Mouse (Mus musculus): ENCODE results near the gene Pptc7. TPM values are rescaled to one million over a fixed set of nuclear protein-coding genes. Genes with fewer than 3 reads are reported as not detected.

Pptc7 gene
- total and polyA plus RNA-seq, 2 experiments from 2014 or later = 6.7 to 19.3 TPM

GRCm38 (mm10) chr5:122288147-122288811, 4.1 kb downstream of the Pptc7 start:
- ATAC-seq (ENCODE audit: low FRiP score) (no peak), DNase-seq (ENCODE audit: low spot score) (no peak)
- WGBS = 82% methylated on average over 4 of the region's 4 CpGs
- no peaks in the 10 kb centered on the region for H3K9me3 ChIP-seq (ENCODE audit: low read length)
- H3K27ac ChIP-seq (ENCODE audit: low read depth, low read length) = no peak overlapping the region
- H3K27me3 ChIP-seq (ENCODE audit: insufficient read depth, low read length) = no peaks in the 10 kb centered on the region
- peaks cover 3% of the 10 kb centered on the region; the same call in 1 of the 2 replicates for H3K4me1 ChIP-seq (ENCODE audit: insufficient read depth, low read length)
- H3K36me3 ChIP-seq (ENCODE audit: insufficient read depth, low read length) = no peaks in the 10 kb centered on the region
- TF ChIP-seq CTCF (IDR thresholded peaks at IDR 0.05) = no peak
- H3K4me3 ChIP-seq (ENCODE audit: low read depth, low read length) = no peak overlapping the region
- H3K4me2 ChIP-seq (ENCODE audit: low read depth, low read length, poor library complexity, severe bottlenecking) = no peak overlapping the region
- H3K9ac ChIP-seq (replicated peaks; ENCODE audit: low read length, poor library complexity, severe bottlenecking) = no peak overlapping the region

- ATAC-seq (ENCODE audit: low FRiP score) = no peak
- Histone ChIP-seq H3K27ac (ENCODE audit: low read depth, low read length) (no peak overlapping the region), H3K4me1 (ENCODE audit: insufficient read depth, low read length) (peaks cover 10% of the 10 kb centered on the region; the same call in 1 of the 2 replicates), H3K9ac (replicated peaks; ENCODE audit: low read length, poor library complexity, severe bottlenecking) (no peak overlapping the region), H3K36me3 (ENCODE audit: insufficient read depth, low read length) (no peaks in the 10 kb centered on the region), H3K9me3 (ENCODE audit: low read length) (no peaks in the 10 kb centered on the region), H3K27me3 (ENCODE audit: insufficient read depth, low read length) (no peaks in the 10 kb centered on the region), H3K4me3 (ENCODE audit: low read depth, low read length) (no peak overlapping the region), H3K4me2 (ENCODE audit: low read depth, low read length, poor library complexity, severe bottlenecking) (no peak overlapping the region)
- DNase-seq (ENCODE audit: low spot score) = no peak
- TF ChIP-seq CTCF (IDR thresholded peaks at IDR 0.05) = no peak
- WGBS = 60% methylated on average over 6 of the region's 6 CpGs
Measured at GRCm38 (mm10) chr5:122291149-122291548, 7.0 kb downstream of the Pptc7 start.

GRCm38 (mm10) chr5:122291553-122292339, 7.6 kb downstream of the Pptc7 start:
- H3K9ac ChIP-seq (replicated peaks; ENCODE audit: low read length, poor library complexity, severe bottlenecking) = no peak overlapping the region
- TF ChIP-seq CTCF (IDR thresholded peaks at IDR 0.05) = no peak
- DNase-seq (ENCODE audit: low spot score) (no peak), ATAC-seq (ENCODE audit: low FRiP score) (no peak)
- no peak overlapping the region for H3K4me3 ChIP-seq (ENCODE audit: low read depth, low read length)
- WGBS = 71% methylated on average over 17 of the region's 17 CpGs
- no peaks in the 10 kb centered on the region for H3K27me3 ChIP-seq (ENCODE audit: insufficient read depth, low read length)
- no peak overlapping the region for H3K4me2 ChIP-seq (ENCODE audit: low read depth, low read length, poor library complexity, severe bottlenecking)
- H3K4me1 ChIP-seq (ENCODE audit: insufficient read depth, low read length) = peaks cover 8% of the 10 kb centered on the region; the same call in 1 of the 2 replicates
- no peaks in the 10 kb centered on the region for H3K36me3 ChIP-seq (ENCODE audit: insufficient read depth, low read length)
- H3K27ac ChIP-seq (ENCODE audit: low read depth, low read length) = no peak overlapping the region
- no peaks in the 10 kb centered on the region for H3K9me3 ChIP-seq (ENCODE audit: low read length)

GRCm38 (mm10) chr5:122293131-122293530, 9.0 kb downstream of the Pptc7 start:
- WGBS = 82% methylated on average over 6 of the region's 6 CpGs
- Histone ChIP-seq H3K27me3 (ENCODE audit: insufficient read depth, low read length) (no peaks in the 10 kb centered on the region), H3K4me1 (ENCODE audit: insufficient read depth, low read length) (peaks cover 8% of the 10 kb centered on the region; the same call in 1 of the 2 replicates), H3K9ac (replicated peaks; ENCODE audit: low read length, poor library complexity, severe bottlenecking) (no peak overlapping the region), H3K4me3 (ENCODE audit: low read depth, low read length) (no peak overlapping the region), H3K27ac (ENCODE audit: low read depth, low read length) (no peak overlapping the region), H3K36me3 (ENCODE audit: insufficient read depth, low read length) (no peaks in the 10 kb centered on the region), H3K9me3 (ENCODE audit: low read length) (no peaks in the 10 kb centered on the region), H3K4me2 (ENCODE audit: low read depth, low read length, poor library complexity, severe bottlenecking) (no peak overlapping the region)
- DNase-seq (ENCODE audit: low spot score) (no peak), ATAC-seq (ENCODE audit: low FRiP score) (no peak)
- no peak for TF ChIP-seq CTCF (IDR thresholded peaks at IDR 0.05)

- no peak overlapping the region for H3K4me2 ChIP-seq (ENCODE audit: low read depth, low read length, poor library complexity, severe bottlenecking)
- no peak overlapping the region for H3K9ac ChIP-seq (replicated peaks; ENCODE audit: low read length, poor library complexity, severe bottlenecking)
- H3K27ac ChIP-seq (ENCODE audit: low read depth, low read length) = no peak overlapping the region
- no peaks in the 10 kb centered on the region for H3K9me3 ChIP-seq (ENCODE audit: low read length)
- no peaks in the 10 kb centered on the region for H3K27me3 ChIP-seq (ENCODE audit: insufficient read depth, low read length)
- peaks cover 8% of the 10 kb centered on the region; the same call in 1 of the 2 replicates for H3K4me1 ChIP-seq (ENCODE audit: insufficient read depth, low read length)
- DNase-seq (ENCODE audit: low spot score) (no peak), ATAC-seq (ENCODE audit: low FRiP score) (no peak)
- H3K4me3 ChIP-seq (ENCODE audit: low read depth, low read length) = no peak overlapping the region
- 55% methylated on average over 3 of the region's 3 CpGs for WGBS
- H3K36me3 ChIP-seq (ENCODE audit: insufficient read depth, low read length) = no peaks in the 10 kb centered on the region
- no peak for TF ChIP-seq CTCF (IDR thresholded peaks at IDR 0.05)
Measured at GRCm38 (mm10) chr5:122294219-122294735, 10.1 kb downstream of the Pptc7 start.

All from midbrain, postnatal 0 days (tissue).